Mouse (Mus musculus) G1E (cell line): Measurements from ENCODE around the gene Omt2a. TPM values are rescaled to one million over a fixed set of nuclear protein-coding genes. Genes with fewer than 3 reads are reported as not detected.
"Not testable (repeated sequence)": the region's sequence is repeated elsewhere in the genome, so short reads cannot be mapped to it uniquely, and the experiment has no call there.

Experiments
- ATAC-seq: 2 replicates; pipeline ENCODE4 v1.8.0; 2016; ENCODE audit warnings: mild to moderate bottlenecking; ENCODE audit not compliant: insufficient number of reproducible peaks, poor library complexity, low FRiP score, severe bottlenecking; ENCODE audit errors: extremely low read depth
- DNase-seq: peaks from one replicate; pipeline ENCODE4 v3.0.0; 2012; ENCODE audit warnings: low spot score
- H3K27me3 ChIP-seq: 2 replicates; pipeline ENCODE4 v1.6.1; 2012; ENCODE audit warnings: mild to moderate bottlenecking, low read length, inconsistent platforms; ENCODE audit not compliant: insufficient read depth
- H3K36me3 ChIP-seq: replicated peaks from 2 replicates; pipeline ENCODE3; 2012; ENCODE audit warnings: mild to moderate bottlenecking, inconsistent platforms
- H3K4me1 ChIP-seq: 2 replicates; pipeline ENCODE4 v1.6.1; 2012; ENCODE audit warnings: low read depth, low read length, inconsistent platforms, mixed read lengths; ENCODE audit not compliant: insufficient read depth
- H3K4me3 ChIP-seq: 2 replicates; pipeline ENCODE4 v1.5.1; 2012; ENCODE audit warnings: low read depth, mild to moderate bottlenecking, inconsistent platforms, low read length, moderate library complexity, mixed read lengths
- H3K9me3 ChIP-seq: replicated peaks from 2 replicates; pipeline ENCODE4 v1.6.1; 2012; ENCODE audit warnings: inconsistent platforms
- CTCF ChIP-seq: IDR thresholded peaks from 2 replicates; pipeline ENCODE4 v1.5.1; 2012; ENCODE audit warnings: low read depth, low read length, inconsistent platforms, mixed read lengths
- GATA1 ChIP-seq: IDR thresholded peaks from 2 replicates; pipeline ENCODE4 v1.6.1; 2012; ENCODE audit warnings: borderline replicate concordance, low read length, inconsistent platforms, mixed read lengths
- GATA2 ChIP-seq: IDR thresholded peaks from 2 replicates; pipeline ENCODE4 v1.6.1; 2012; ENCODE audit warnings: low read depth, low read length, inconsistent platforms, borderline replicate concordance
- POLR2AphosphoS5 ChIP-seq: IDR thresholded peaks from 2 replicates; pipeline ENCODE4 v1.6.1; 2012; ENCODE audit warnings: low read depth, low read length, inconsistent platforms; ENCODE audit not compliant: insufficient replicate concordance
- TAL1 ChIP-seq: conservative IDR thresholded peaks from 2 replicates; pipeline ENCODE4 v1.6.1; 2012; ENCODE audit warnings: low read depth, low read length, inconsistent platforms, mixed read lengths
- polyA plus RNA-seq: library from polyadenylated mRNA; stranded (reverse); fragments of >175 nt; gene quantifications from 2 replicates; pipeline ENCODE4 v1.2.3, GENCODE M21; 2012
- total RNA-seq, 2 experiments: library from RNA; stranded (forward) in 1 of 2; stranded (reverse) in 1 of 2; fragments of 200-1000 nt in 1 of 2; fragments of >200 nt in 1 of 2; fragmentation: Nextera tagmentation in 1 of 2; gene quantifications; 2 replicates each; pipeline ENCODE4 v1.2.3; 2014 to 2017

Gene Omt2a
- total and polyA plus RNA-seq, 3 experiments = 0.11 TPM; not detected in 2

DNA sequence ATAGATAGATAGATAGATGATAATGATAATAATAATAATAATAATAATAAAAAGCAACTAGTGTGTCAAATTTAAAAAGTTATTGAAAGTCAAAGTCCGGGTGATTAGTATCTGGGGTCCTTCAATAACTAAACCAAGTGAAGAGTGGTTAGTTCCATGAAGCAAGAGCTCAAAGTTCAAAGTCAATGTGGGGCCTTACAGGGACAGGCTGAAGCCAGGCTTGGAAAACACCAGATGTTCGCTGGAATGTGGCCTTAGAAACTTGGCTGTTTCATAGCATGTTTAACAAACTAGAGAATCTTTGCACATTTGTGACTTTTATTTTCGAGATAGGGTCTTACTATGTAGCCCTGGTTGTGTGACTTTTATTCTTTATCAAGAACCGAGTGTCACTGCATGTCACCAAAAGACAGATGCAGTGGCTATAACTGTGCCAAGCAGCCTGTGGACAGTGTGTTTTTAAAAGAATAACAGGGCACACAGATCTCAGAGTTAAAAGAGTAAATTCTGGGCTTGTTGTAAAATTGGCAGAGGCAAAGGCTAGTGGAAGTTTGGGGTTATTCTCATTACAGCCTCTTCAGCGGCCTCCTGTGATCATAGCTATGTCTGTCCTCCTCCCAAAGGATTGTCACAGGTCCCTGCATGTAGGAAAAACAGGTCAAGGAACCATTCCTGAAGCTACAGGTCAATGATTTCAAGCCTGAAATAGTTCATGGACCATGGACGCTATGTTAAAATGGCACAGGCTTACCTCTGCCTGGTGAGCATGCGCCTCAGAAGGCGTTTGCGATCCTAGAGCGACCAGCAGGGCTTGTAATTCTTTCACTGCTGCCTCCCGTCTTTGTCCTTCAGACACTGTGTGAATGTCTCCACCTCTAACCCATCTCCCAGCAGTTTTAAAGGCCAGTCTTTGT lies 40.3 kb upstream of the Omt2a start:
- Histone ChIP-seq H3K4me3 (no peak overlapping the region), H3K36me3 (no peaks in the 10 kb centered on the region), H3K27me3 (0 out of 2 replicates have a peak, but pooled peaks cover 6% of the 10 kb centered on the region), H3K4me1 (no peaks in the 10 kb centered on the region), H3K9me3 (no peaks in the 10 kb centered on the region)
- no peak for DNase-seq
- TF ChIP-seq GATA2 = no peak
- no peak for TF ChIP-seq GATA1
- no peak for TF ChIP-seq CTCF
- no peak for TF ChIP-seq POLR2AphosphoS5
- TF ChIP-seq TAL1 = no peak
- no peak for ATAC-seq

DNA sequence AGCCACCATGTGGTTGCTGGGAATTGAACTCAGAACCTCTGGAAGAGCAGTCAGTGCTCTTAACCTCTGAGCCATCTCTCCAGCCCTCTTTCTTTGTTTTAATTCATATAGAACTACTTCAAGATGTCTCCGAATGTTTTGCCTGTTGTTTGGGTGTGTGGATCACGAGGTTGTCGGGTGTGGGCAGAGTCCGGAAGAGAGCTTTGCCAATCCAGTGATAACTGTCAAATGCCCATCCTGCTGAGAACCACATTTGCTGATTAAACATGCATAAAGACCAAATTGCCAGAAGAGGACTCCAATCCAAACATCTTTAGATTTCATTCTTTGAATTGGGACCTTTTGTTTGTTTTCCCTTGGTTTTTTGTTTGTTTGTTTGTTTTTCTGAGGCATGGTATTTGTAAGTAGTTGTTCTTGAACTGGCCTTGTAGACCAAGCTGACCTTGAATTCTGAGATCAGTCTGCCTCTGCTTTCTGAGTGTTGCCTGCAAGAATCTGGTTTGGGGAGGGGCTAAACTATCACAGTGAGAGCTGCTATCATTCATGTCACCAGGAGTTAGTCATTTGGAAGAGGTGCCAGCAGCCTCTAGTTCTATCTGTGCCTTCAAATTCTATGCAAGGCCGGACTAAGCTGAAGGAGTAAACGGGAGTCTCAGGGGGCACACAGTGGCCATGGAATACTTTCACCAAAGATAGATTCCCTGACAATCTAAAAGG lies 37.1 kb upstream of the Omt2a start:
- TF ChIP-seq TAL1 (no peak), GATA2 (no peak), GATA1 (no peak)
- ATAC-seq (no peak), DNase-seq (no peak)
- Histone ChIP-seq H3K27me3 (peaks cover 11% of the 10 kb centered on the region), H3K4me1 (no peaks in the 10 kb centered on the region), H3K9me3 (no peaks in the 10 kb centered on the region), H3K4me3 (no peak overlapping the region), H3K36me3 (no peaks in the 10 kb centered on the region)

DNA sequence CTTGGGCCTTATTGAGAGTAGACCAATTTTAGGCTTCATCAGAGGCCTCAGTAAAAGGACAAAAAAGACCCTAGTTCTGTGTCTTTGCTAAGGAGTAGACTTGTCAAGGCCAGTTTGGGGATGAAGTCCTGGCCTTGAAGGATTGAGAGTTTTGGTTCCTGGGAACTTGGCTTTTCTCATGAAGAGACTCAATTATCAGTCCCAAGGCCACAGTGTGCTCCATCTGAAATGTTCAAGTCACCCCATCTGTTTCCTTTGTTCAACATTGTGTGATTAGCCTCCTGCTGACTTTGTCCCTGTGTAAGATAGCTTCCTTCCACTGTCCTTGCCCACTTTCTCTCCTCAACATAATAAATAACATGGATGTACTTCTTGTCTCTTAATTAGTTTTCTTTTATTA lies 35.4 kb upstream of the Omt2a start:
- not testable (repeated sequence) for H3K9me3 ChIP-seq, DNase-seq, H3K4me3 ChIP-seq, H3K36me3 ChIP-seq, ATAC-seq, H3K4me1 ChIP-seq
- H3K27me3 ChIP-seq = peaks cover 11% of the 10 kb centered on the region

DNA sequence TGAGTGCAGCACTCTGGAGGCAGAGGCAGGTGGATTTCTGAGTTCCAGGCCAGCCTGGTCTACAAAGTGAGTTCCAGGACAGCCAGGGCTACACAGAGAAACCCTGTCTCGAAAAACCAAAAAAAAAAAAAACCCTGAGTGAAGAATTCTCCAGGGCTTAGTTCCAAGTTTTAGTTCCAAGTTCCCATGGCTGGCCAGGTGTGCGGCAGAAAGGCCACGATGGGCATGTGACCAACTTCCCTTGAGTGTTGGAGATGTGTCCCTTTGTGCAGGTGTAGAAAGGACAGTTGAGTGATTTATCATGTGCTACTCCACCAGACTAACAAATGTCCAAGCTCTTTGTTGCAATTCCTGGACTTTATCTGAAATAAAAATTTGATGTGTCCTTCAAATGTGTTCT lies 34.5 kb upstream of the Omt2a start:
- not testable (repeated sequence) for ATAC-seq, DNase-seq

DNA sequence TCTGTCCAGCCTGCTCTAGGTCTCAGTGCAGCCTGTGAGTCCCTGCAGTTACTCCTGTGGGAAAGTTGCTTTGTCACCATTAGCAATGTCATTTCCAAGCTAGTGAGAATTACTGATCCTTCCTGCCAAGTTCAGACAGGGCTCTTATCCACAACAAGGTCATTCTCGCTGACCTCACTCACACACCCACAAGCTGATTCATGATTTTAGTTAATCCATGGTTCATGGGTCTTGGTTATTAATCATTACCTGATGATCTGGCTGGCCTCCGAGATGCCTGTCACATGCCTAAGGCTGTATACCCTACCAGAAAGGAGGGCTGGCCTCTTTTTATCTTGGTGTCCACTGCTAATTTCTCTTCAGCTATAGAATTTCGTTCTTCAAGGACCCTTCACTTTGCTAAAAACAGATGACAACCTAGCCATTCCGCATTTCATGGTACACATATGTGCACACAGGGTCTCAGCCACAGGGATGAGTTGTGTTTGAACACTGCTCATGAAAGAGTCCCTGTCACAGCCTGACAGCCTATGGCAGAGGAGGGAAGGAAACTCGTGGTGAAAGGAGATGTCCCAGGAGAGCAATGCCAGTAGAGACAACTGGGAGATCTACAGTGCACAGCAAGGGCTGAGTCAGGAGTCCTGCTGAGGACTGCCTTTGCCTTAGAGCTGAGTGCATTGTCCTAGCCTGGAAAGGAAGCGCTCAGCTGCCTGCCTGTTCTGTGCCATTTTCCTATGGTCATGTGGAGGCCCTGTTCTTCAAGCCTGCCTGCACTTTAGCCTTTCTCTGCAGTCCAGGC lies 33.8 kb upstream of the Omt2a start:
- not testable (repeated sequence) for ATAC-seq, H3K36me3 ChIP-seq, H3K4me1 ChIP-seq, H3K4me3 ChIP-seq, H3K27me3 ChIP-seq, DNase-seq, H3K9me3 ChIP-seq

More for the DNA sequence above, 34.5 kb upstream of the Omt2a start:
- H3K9me3 ChIP-seq, H3K4me3 ChIP-seq, H3K4me1 ChIP-seq, H3K36me3 ChIP-seq: not testable (repeated sequence)
- peaks cover 11% of the 10 kb centered on the region for H3K27me3 ChIP-seq

DNA sequence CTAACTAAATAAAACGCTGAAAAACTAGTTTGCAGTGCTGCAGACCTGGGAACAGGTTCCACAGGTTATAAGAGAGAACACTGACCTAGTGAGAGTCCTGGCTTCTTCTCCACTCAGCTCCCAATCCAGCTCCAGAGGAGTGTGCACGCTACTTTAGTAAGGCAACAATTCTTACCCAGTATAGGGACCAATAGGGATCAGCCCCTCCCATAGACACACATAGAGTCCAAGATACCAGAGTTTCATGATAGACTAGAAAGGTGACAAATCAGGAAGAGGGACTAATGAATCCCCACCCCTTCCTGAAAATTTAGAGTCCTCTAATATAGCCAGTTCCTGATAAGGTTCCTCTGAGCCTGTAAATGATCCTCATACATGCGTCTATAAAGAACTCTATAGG lies 32.4 kb upstream of the Omt2a start:
- peaks cover 5% of the 10 kb centered on the region for H3K27me3 ChIP-seq
- H3K4me3 ChIP-seq = no peak overlapping the region
- H3K9me3 ChIP-seq = no peaks in the 10 kb centered on the region
- no peaks in the 10 kb centered on the region for H3K4me1 ChIP-seq
- H3K36me3 ChIP-seq = no peaks in the 10 kb centered on the region
- ATAC-seq (no peak), DNase-seq (no peak)
- TF ChIP-seq GATA1 (no peak), CTCF (no peak), POLR2AphosphoS5 (no peak), TAL1 (no peak), GATA2 (no peak)

DNA sequence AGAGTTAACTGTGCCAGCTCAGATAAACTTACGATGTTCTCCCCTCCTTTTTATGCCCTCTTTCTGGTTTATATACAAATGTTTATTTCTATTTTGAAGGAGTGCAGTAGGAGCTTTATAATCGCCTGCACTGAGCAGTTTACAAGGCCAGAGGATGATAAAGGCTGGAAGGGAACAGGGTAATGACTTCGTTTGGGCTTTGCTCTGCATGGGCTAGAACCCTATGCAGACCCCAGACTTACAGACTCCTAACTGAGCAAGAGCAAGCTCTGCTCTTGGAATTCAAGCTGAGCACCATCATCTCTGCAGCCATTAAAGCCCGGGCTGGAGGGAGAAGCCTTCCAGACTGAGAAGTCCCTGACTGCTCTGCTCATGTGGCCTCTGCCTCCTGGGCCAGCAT lies 30.6 kb upstream of the Omt2a start:
- ATAC-seq, H3K4me1 ChIP-seq, H3K4me3 ChIP-seq, H3K9me3 ChIP-seq, DNase-seq, H3K27me3 ChIP-seq, H3K36me3 ChIP-seq: not testable (repeated sequence)

DNA sequence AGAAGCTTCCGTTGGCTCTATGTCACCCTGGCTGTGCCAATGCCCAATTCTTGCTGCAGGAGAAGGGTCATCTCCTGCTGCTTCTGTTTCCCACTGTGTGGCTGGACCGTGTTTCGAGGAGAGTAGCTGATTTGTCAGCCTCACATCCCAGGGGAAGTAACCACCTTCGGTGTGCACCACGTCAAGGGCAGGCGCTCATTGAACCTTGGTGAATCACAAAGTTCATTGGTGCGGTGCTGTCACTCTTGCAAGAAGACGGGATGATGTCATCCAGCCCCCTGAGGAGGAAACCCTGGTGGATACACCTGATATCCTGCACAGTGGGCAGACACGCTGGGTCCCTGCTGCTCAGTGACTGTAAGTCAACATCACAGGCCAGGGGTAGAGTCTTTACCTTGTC lies 28.5 kb upstream of the Omt2a start:
- not testable (repeated sequence) for ATAC-seq, H3K36me3 ChIP-seq, H3K27me3 ChIP-seq, H3K4me1 ChIP-seq, H3K4me3 ChIP-seq, DNase-seq, H3K9me3 ChIP-seq

DNA sequence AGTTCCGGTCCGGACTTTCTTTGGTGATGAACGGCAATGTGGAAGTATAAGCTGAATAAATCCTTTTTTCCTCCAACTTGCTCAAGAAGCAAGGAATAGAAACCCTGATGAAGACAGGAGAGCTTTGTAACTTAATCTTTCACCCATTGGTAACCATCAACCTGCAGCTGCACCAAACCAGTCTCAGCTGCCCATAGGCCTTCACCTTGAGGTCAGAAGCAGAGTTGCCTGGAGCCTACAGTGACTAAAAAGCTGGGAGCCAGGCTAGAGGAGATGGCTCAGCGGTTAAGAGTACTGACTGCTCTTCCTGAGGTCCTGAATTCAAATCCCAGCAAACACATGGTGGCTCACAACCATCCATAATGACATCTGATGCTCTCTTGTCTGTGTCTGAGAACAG lies 27.9 kb upstream of the Omt2a start:
- DNase-seq, ATAC-seq, H3K36me3 ChIP-seq, H3K9me3 ChIP-seq, H3K4me3 ChIP-seq, H3K4me1 ChIP-seq, H3K27me3 ChIP-seq: not testable (repeated sequence)
